Mouse (Mus musculus) heart, postnatal 4 days (tissue): ENCODE measurements around the gene Adgrb2. TPM values are rescaled to one million over a fixed set of nuclear protein-coding genes. Genes with fewer than 3 reads are reported as not detected.

Experiments
- DNase-seq: peaks from one replicate; pipeline ENCODE4 v3.0.0; 2021
- total RNA-seq, 2 experiments: library from RNA; stranded (reverse); gene quantifications; 2 replicates each; pipeline ENCODE4 v1.2.3; 2021

The Adgrb2 gene
- 1 to 10 TPM; 5.5 to 6.6 TPM for total RNA-seq

DNA sequence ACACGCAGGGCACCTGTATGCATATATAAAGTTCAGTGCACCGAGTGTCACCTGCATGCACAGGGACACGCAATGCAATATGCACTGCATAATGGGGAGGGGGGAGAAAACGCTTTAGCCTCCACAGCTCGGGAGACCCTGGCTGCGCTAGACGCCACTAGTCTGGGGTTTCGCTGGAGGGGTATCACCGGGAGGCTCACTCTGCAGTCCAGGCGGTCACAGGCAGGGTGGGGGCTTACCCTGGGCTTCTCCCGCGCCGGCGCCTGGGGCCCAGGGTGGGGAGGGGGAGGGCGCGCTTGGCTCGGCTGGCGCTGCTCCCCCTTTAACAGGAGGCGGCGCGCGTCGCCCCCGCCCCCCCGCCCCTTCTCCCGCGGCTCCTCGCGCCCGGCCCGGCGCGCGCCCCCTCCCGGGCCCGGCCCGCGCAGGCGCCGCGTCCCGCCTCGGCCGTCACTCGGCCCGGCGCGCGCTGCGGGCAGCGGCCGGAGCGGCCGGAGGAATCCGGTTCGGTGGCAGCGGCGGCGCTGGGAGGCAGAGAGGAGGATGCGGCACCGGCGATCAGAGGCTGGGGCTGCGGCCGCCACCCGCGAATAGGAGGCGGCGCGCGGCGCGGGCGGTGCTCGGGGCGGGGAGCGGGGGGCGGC lies at the start of gene Adgrb2:
Gene Adgrb2 (plus strand): TSS at position 450 of the 641 bp plus-strand sequence.
- peak; percentile 22 for DNase-seq

DNA sequence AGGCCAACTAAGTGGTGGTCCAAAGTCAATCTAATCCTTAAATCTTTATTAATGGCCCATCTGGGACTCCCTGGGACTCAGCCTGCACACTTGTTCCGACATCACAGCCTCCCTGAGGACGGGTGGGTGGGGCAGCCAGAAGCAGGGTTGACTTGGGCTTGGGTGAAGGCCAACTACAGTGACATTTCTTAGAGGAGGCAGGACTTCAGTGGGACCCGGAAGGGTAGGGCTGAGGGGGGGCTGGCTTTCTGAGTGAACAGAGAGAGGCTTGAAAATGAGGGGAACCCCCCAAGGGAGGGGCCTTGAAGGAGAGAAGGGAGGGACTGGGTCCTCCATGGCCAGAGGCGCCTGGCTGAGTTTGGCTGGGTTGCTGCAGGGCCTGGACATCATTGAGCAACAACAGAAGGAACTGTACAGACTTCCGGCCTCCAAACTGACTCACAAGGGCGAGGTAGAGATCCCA lies 33.3 kb upstream of the Adgrb2 start:
- DNase-seq, result peak; percentile 59

DNA sequence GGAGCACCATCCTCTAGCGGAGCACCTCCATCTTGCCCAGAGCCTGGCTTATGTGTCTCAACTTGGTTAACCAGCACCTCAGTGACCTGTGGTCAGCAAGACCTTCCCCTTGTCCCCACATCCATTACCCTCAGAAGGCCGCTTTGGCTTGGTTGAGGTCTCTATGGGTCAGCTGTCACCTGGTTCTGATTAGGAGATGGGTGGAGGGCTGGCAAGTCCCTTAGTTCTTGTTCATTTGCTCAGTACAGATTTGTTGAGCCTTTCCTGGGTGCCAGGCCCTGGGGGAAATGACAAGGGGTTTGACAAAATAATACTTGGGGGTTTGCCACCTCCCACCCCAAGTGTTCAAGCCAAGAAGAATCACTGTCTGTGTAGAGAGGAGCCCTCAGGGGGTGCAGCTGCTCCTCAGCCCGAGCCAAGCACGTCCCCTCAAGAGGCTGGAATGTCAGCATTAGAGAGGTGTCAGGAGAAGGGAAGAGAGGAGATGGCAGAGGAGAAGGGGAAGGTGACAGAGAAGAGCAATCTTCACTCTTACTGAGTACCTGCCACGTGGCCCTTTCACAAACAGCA lies 32.3 kb upstream of the Adgrb2 start:
- no peak for DNase-seq

DNA sequence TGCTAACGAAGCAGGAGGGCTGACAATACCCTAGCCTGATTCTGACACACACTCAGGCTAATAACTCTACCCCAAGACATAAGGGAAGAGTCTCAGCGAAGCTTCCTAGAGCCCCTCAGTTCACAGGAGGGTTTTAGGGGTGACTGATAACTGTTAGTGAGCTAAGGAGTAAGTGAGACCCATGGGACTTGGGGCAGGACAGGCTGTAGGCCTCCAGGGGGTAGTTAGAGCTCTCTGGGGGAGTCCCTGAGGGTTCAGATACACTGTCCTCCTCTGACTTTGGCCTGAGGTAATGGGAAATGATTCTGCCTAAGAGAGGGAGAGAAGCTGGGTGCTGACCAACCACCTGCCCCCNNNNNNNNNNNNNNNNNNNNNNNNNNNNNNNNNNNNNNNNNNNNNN lies 30.1 kb upstream of the Adgrb2 start:
- no peak for DNase-seq

- DNase-seq, result peak; percentile 69
These were observed 24.3 kb upstream of the Adgrb2 start for GRCm38 (mm10) chr4:129960180-129960944.

GRCm38 (mm10) chr4:129965294-129965693 lies 19.4 kb upstream of the Adgrb2 start:
- no peak for DNase-seq

DNA sequence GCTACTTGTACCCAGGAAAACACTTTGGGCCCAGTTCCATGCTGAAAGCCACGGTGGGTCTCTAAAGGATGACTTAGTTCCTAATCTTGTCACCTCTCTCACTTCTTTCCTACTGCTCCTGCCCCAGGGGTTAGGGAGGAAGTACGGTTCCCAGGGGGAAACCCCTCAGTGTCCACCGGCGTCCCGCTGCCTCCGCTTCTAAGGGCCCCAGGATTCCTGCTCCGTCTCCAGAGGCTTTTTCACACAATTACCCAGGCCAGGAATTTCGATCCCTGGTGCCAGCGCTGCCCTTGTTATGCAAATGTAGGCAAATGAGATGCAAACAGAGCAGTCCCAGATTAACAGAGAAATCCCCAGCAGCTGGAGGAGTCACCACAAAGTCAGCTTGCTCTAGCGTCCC lies 18.5 kb upstream of the Adgrb2 start:
- DNase-seq, result no peak

DNA sequence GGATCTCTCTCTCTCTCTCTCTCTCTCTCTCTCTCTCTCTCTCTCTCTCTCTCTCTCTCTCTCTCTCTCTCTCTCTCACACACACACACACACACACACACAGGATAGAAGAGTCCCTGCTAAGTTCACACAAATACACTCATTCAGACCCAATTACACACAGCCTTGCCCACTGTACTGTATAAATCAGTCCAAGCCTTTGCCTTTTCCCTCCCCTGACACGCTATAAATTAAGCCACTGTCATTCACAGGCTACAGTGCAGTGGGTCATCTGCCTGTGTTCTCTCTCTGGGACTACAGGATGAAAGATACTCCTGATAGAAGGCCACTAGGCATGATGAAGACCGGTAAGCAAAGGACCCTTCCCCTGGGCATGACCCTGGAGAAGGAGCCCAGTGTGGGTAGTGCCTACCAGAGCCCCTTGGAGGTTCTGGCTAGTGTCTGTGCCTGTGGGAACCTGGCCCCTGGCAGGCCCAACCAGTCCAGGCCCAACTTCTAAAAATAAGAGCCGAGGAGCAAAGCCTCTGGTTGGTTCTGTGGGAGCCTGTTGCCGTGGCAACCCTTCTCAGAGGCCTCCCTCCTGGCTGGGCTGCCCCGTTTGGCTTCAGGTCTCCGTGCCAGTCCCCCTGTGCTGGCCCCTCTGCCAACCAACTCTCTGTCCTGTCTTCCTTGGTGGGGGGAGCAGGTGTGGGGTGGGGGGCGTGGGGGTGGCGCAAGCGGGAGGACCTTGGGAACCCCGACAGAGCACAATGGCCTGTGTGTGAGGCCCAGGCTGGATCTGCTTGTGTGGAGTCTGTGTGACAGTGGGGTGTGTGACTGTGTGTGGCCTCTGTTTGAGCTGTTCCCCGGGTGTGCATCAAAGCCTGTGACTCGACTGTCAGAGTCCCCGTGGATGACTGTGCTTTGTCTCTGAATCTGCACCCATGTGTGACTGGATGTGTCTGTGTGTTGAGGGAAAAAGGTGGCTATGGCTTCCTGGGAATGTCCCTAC lies 17.4 kb upstream of the Adgrb2 start:
- DNase-seq, result no peak

- no peak for DNase-seq
These were observed 14.5 kb upstream of the Adgrb2 start for GRCm38 (mm10) chr4:129970168-129970567.

DNA sequence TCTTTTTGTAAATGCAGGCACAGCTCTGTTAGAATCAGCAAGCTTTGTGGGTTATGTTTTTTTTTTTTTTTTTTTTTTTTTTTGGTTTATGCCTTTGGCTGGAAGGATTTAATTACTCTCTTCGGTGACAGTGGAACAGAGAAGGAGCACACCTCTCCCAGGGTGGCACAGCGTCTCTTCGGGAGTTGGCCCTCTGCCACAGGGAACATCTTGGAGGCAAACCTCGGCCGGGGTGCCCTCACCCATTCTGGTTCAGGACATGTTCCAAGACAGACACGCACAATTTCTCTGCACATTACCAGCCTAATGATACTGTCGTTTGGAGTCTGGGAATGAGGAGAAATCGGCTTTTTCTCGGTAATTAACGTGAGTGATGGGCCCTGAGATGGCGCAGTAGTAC lies 13.8 kb upstream of the Adgrb2 start:
- DNase-seq, result no peak

DNA sequence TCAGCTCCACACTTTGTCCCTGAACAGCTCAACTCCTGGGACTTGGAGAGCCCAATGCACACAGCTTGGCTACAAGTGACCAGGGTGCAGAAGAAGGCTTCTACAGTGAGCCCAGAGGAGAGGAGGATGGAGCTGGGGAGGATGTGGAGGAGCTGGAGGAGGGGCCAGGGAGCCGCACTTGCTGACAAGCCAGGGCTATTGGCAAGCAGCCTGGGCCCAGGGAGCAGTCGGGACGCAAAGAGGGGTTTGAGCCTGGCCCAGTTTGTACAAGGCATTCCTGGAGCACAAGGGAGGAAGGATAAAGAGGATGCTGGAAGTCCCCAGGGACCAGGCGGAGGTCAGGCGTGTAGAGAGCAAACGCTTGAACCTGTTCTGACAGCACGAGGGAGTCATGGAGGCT lies 12.7 kb upstream of the Adgrb2 start:
- DNase-seq, result peak; percentile 45

GRCm38 (mm10) chr4:129974285-129974684 lies 10.4 kb upstream of the Adgrb2 start:
- no peak for DNase-seq

- no peak for DNase-seq
These were observed 7.4 kb upstream of the Adgrb2 start for GRCm38 (mm10) chr4:129977256-129977655.

GRCm38 (mm10) chr4:129978227-129978626 lies 6.4 kb upstream of the Adgrb2 start:
- no peak for DNase-seq

- no peak for DNase-seq
These were observed 5.7 kb upstream of the Adgrb2 start for GRCm38 (mm10) chr4:129978930-129979329.

DNA sequence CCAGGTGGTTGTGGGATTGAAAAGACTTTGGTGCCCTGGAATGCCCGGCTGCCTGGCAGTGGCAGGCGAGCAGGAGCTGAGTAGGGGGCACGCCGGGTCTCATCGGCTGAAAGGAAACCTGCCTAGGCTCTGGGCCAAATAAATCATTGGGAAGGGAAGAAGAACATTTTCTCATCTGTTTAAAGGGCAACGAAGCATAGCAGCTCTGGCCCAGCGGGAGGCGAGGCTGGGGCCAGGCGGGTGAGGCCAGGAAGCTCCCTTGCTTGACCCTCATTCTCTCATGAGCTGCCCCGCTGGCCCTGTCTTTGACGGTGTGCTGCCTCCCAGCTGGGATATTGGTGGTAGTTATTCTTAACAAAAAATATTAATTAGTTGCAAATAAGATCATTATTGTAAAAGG lies 3.0 kb upstream of the Adgrb2 start:
- no peak for DNase-seq

GRCm38 (mm10) chr4:129983046-129983445 lies 1.6 kb upstream of the Adgrb2 start:
- no peak for DNase-seq

GRCm38 (mm10) chr4:129983764-129984420 lies 778 bp upstream of the Adgrb2 start:
- DNase-seq, result peak; percentile 87

GRCm38 (mm10) chr4:129985161-129985670 lies 546 bp downstream of the Adgrb2 start:
- no peak for DNase-seq

GRCm38 (mm10) chr4:129985671-129986441 lies 1.2 kb downstream of the Adgrb2 start:
- DNase-seq, result peak; percentile 77
